Mouse (Mus musculus) left cerebral cortex, adult 9 months (tissue): ENCODE data around the gene Metap1.

ENCODE experiments used
- DNase-seq, 2 experiments: peaks; one replicate each; pipeline ENCODE4 v3.0.0; 2022; ENCODE audit warnings: low spot score in 2 of 2

Metap1 gene

DNA sequence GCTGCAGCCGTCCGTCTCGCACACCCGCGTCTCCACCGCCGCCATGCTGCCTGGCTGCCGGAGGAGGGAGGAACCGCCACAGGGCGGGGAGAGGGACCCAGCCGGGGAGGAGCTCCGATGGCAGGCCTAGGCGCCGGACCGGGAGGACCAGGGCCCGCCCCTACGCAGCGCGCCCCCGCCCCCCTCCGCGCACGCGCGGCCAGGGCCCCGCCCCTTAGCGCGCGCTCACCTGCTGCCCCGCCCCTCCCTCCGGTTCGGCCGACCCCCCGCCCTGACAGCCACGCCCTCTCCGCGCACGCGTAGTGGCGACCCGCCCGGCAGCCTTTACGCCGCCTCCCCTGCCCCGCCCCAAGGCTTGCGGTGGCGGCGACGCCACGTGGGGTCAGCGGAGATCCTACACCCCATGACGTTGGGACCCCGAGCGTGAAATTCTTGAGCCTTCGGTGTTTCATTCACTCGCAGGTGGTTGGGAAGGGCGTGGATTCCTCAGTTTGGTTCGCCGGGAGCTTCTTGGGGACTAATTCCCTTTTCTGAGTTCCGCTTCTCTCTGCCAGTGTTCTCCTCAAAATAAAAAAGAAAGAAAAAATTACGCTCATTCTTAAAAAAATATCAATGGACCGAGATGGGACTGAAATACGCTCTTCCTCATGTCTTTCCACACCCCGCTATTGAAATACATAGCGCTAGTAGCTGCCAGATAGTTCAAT is at the start of gene Metap1:
Metap1 (minus strand) TSS at position 189 of the 707 bp plus-strand sequence.
- peak; percentile 80 to 92 for DNase-seq

DNA sequence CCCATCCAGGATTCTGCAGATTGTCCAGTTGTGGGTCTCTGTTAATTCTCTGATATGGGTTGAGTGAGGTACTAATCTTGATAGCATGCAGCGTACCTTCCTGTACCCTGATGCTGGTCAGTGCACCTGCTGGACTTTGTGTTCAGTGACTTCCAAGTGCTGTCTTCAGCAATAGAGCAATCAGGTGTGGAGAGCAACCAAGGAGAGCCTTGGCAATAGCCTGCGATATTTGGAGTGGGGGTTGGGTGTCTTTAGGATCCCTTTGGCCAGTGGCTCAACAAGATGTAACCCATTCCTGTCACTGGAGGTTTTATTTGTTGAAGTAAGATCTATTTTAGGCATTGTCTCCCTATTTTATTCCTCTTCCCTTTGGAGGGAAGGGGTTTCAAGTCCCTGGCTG is 46.7 kb upstream of the Metap1 start:
- no peak for DNase-seq

DNA sequence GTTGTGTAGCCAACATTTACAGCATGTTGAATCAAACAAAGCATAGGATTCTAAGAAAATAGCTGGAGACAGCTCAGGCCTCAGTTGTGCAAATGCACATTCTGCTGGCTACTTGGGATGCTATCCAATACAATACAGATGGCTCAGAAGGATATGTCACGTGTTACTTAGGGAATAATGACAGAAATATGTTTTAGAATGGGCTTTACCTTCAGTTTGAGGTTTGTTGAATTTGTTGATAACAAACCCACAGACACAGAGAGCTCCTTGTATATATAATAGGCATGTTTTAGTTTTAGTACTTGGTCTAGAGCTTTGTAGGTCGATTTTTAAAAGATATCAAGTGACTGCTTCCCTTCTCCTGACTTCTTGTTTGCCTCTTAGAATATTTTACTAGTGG is 43.4 kb upstream of the Metap1 start:
- DNase-seq = no peak

DNA sequence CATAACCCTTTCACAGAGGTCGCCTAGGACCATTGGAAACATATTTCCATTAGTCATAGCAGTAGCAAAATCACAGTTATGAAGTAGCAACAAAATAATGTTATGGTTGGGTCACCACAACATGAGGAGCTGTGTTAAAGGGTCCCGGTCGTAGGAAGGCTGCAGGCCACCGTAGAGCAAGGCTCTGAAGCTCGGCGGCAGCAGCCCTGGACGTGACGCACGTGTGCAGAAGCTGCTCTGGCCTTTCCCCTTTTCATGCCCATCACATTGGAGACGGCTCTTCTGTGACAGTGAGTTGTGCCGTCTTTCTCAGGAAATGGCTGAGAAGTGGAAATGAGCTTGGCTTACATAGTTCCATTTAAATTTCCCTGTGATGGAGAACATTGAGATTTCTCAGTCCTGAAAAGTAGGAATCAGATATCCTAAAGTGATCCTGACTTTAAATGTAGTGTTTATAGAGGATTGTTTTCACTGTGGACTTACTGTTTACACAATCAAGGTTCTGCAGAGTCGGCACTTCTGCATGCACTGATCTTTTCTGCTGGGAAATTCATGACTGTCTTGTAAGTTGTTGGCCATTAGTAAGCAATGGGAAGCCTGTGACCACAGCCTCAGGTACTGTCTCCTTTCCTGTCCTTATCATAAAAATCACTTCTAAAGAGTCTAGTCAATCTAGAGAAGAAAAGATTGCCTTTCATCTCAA is 42.3 kb upstream of the Metap1 start:
- DNase-seq = no peak

DNA sequence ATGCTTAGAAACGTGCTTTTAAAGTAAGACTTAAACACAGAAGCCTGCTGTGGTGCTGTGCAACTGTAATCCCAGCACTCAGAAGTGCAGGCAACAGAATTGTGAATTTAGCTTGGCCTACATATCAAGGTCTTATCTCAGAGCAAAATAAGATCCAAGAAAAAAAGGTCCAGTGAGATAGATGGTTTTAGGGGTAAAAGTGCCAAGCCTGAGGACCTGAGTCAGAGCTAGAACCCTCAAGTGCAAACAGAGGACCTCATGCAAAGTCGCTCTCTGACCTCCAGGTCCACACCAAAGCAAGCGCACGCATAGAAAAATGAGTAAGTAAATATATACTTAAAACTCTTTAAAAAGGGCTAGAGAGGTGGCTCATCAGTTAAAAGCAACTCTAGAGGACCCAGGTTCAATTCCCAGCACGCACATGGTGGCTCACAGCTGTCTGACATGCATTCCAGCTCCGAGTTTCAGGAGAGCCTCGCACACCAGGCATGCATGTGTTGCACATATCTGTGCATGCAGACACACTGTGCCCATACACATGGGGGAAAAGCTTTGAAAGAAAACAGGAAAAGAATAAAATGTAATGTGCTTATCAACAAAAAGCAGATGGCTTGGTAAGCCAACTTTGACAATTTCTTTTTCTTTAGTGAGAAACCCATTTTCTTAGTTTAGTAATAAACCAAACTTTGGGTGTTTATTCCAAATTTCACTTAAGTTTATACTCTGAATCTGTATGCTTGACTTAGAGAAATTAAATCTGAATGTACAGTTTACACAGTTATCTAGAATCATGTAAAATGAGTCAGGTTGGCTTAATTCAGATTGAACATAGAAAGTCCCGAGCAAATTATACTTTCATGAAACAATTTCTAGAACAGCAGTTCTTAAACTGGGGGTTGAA is 41.5 kb upstream of the Metap1 start:
- no peak for DNase-seq

DNA sequence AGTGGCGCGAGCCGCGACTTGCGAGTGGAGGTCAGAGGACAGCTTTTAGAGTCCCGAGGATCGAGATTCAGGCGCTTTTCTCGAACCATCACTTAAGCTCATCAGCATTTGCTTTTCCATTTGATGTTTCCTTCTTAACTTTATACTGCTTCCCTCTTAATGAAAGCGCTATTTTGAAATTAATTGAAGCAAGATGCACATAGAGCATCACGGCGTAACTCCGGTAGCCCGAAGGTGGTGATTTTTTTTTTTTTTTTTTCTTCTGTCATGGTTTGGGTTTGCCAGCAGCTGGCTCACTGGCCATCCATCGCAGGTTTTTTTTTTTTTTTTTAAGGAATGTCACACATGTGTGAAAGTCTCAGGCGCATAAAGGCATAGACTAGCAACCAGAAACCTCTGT is 39.0 kb upstream of the Metap1 start:
- DNase-seq = no peak

DNA sequence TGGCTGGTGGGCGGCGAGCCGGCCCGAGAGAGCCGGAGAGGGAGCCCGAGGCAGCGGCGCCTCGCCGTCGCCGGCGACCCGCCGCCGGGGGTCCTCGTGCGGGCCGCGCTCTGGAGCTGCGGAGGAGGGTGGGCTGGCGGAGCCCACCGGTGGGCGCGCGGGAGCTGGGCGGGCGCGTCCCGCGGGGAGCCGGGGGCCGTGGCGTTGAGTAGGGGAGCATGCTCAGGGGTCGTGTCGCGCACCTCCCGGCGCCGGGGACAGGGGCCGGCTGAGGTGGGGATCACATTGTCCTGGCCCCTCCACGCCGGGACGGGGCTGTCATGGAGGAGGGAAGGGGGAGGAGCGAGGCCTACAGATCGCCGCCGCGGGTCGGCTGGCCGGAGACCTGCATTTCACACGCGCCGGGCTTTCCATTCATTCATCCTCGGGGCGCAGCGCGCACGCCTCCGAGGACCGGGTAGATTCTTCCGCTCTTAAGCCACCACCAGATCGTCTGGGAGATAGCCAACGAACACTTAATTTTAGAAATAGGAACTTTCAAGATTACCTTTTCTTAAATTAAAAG is 38.4 kb upstream of the Metap1 start:
- DNase-seq = peak in 1 of 2 experiments; percentile 34

DNA sequence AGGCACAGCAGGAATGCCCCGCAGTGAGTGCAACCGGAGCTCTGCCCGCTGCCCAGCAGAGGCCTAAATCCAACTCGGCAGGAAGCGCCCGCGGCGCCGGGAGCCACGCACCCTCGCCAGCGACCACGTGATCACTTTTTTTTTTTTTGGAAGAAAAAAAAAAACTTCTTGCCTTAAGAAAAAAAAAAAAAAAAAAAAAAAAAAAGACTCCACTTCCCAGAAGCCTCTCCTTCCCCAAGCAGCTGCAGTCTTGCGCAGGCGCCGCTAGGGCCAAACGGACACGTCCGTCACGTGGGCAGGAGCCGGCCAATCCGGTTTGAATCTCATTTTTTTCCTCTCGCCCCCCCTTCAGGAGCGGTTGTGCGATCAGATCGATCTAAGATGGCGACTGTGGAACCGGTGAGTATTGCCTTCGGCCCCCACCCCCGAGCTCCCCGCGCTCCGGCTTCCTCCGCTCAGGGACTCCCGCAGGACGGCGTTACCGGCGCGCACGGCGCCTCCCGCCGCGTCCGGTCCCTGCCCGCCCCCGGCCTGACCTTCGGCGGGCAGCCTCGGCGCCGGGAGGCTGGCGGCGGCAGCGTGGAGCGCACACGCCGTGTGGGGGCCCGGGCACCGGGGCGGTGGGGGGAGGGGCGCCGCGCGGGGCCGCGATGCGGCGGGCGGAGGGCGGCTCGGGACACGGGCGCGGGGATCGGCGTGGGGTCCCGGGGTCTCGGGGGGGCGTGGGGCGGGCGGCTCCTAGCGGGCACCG is 37.8 kb upstream of the Metap1 start:
- peak; percentile 96 to 98 for DNase-seq

DNA sequence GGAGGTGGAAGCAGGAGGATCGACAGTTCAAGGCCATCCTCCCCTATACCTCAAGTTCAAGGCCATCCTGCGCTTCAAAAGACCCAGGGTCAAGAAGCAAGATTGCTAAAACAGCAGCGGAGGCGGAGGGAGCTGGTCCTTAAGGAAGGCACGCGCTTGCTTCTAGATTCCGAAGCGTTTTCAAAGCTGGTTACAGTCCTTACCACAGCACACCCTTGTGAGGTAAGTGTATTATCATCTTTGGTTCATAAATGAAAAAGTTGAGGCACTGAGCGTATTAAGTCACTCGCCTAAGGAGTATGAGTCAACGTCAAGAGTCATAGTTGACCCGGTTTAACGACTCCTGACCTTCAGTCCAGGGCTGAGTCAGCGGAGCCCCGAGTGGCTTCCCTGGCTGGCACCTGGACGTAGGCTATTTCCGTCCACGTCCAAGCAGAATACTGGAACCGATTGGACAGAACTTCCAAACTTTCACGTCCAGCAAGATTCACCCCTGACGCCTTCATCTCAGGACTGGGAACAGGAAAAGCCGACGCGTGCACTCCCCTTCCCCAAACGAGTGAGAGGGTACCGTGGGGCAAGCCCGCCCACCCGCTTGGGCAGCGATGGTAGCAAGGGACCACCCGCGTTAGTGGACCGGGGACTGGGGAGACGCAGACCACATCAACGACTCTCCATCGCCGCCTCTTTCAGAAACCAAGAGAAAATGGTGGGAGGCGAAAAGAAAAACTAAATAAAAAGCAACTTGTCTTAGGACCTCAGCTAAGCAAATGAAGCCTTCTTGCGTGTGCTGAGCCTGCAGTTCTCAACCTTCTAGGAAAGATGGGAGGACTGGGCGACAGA is 37.0 kb upstream of the Metap1 start, which contains the start of gene Eif4e:
Eif4e (plus strand) TSS at position 107 of the 843 bp plus-strand sequence.
- peak; percentile 25 to 48 for DNase-seq

DNA sequence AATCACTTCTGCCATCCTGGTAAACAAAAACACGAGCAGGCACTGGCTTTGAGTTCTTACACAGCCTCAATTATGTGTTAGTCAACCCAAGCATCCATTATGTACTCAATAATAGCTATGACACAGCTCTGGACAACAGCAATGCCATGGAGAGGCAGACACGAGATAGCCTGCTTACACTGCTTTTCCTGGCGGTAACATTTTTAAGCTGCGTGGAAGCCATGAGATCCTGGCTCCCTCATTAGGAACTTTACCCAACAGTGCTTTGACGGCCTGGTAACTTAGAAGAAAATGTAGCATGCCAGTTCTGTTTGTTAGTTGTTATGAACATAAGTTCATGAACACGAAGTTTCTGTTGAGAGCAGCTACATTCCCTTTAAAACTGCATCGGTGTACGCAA is 36.2 kb upstream of the Metap1 start:
- DNase-seq = no peak

DNA sequence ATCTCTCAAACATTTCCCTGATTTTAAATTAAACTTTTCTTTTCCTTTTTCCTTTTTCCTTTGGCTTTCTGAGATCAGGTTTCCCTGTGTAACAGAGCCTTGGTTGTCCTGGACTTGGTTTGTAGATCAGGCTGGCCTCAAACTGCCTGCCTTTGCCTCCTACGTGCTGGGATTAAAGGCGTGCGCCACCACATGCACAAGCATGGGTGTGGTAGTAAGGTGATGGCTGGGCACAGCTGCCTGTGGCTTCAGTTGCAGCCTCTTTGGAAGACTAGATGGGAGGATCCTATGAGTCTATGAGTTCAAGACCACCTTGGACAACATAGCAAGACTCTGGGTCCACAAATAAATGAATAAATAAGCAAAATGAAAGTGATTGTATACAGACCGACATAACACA is 34.6 kb upstream of the Metap1 start:
- no peak for DNase-seq

DNA sequence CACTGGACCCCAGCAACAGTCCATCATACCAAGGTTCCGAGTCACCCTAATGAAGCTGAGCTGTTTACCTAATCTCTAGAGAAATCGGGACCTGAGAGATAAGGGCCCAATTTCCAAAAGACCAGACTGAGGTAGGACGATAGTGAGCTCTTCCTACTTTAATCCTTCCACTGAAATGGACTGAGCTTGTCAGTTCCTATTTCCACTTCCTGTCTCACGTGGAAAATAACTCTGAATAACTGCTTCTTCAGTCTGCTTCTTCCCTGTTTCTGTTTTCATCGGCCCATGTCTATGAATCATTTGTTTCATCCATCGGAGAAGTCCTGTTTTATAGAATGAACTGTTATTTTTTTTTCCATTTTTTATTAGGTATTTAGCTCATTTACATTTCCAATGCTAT is 29.9 kb upstream of the Metap1 start:
- no peak for DNase-seq

DNA sequence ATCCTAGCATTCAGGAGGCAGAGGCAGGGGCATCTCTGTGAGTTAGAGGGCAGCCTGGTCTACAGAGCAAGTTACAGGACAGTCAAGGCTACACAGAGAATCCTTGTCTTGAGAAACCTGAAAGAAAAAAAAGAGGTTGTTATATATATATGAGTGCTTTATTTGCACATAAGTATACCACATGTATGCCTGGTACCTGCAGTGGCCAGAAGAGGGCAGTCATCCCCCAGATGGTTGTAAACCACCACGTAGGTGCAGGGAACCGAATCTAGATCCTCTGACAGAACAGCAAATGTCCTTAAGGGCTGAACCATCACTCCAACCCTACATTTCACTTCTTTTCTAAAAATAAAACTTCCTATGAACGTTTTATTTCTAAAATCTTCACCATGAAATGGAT is 28.6 kb upstream of the Metap1 start:
- DNase-seq = no peak

DNA sequence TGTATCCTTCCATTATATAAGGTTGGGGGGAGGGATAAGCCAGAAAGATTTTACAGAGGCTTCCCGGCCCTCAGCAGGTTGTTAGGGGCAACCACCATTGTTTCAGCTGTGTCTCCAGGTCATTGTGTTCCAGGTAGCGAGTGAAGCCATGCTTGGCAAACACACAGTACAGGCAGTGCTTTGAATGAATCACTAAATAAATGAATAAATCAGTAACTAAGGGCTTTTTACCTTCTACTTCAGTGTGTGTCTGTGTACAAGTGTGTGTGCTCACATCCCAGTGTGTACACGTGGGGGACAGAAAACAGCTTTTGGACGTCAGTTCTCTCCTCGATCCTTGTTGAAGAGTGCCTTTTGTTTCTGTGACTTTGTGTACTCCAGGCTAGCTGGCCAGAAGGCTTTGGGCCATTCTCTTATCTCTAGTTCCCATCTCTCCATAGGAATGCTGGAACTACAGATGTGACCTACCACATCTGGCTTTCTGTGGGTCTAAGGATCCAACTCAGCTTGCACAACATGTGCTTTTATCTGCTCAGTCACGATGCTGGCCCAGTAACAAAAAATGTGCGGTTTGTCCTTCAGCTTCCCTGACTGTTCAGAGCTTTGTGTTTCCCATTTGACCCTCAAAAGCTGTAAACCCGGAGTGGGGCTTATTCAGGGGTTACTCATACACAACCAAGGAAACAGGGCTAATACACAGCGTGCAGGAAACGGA is 26.5 kb upstream of the Metap1 start:
- DNase-seq = no peak

DNA sequence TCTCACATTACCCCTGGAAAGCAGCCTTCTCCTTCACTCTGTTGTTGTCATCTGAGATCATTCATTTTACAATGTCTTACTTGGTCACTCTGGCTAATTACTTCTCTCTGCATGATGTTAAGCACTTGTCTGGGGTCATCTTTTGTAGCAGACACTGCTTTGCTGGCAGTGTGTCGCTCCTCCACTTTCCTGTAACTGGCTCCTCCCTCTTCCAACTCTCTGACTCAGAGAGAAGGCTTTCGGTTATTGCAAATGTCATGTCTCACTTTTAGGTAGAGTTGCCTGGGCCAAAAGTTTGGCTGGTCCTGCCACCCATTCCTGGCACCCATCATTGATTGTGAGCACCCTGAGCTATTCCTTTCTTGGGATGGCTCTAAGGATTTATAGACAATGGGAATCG is 25.4 kb upstream of the Metap1 start:
- DNase-seq = no peak

DNA sequence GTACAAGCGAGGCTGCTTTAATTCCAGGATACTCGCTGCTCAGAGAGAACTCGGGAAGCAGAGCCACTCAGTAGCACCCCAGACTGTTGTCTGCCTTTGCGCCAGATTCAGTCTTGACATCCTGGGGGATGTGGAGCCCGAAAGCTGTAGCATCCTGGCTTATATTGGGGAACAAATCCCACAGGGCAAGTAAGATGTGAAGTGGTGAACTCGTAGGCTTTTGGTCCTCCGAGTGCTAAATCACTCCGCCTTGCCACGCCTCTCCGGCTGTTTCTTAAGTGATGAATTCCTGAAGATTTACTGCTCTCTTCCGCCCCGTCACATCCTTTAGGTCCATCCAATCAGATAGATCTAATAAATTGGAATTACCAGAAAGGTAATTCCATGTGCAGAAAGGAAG is 23.9 kb upstream of the Metap1 start:
- DNase-seq = no peak

DNA sequence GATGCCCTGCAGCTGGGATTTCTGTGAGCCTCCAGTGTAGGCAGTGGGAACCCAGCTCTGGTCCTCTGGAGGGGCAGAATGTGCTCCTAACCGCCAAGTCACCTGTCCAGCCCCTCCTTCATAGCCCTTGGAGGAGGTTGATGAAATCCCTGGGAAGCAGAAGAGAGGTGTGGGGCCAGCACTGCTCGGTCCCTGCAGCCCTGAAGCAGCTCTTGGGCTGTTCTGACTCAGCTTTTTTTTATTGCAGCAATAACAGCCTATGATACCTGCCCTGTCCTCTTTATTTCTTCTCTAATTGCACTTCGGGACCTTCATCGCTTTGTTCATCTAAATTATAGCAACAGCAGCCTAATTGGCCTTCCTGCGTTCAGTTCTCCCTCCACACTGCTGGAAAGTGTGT is 21.2 kb upstream of the Metap1 start:
- DNase-seq = no peak

DNA sequence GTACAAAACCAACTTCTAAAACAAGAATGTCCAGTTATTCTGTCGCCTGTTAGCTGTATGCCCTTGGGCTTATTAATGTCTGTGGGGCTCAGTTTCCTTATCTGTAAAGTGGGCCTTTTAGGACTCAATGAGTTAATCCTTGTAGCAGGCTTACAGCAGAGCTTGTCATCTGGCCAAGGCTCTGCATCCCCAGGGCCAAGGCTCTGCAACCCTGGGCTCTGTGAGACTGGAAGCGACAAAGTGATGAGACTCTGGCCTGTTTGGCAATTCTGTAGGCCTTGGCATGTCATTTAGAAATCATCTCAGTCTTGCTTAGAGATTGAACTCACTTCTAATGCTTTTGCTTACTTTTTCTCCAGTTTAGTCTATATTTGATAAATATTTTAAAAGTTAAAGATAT is 20.3 kb upstream of the Metap1 start:
- DNase-seq = no peak

DNA sequence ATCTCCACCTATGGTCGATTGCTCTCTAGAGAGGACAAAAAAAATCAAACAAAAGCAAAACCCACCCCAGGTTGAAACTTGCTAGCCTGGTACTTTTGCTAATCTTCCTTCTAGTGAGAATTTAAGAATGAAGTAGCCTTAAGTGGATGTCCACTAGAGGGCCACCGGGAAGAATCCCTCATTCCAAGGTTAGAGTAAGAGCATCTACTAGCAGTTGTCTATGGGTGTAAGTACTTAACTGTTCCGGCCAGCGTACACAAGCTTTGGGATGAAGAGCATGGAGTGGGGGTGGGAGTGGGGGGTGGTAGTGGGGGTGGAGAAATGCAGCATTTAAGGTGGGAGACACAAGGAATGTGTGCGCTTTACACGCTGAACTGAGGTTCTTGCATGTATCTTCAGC is 17.4 kb upstream of the Metap1 start:
- peak in 1 of 2 experiments; percentile 51 for DNase-seq

DNA sequence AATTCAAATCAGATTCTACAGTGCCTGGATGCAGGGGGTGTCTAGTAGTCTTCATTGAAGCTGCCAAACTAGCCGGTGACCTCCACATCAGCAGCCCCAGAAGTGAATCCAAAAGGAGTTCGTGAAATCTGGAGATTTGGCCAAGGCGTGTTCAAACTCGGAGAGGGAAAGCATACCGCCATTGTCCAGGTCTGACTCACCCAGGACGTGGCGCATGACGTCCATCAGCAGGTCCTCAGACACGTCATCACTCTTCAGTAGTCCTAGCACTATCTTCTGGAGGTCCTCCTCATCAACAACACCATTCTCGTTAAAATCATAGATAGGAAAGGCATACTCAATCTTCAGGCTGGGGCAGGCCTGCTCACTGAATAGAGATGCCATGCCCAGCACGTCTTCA is 14.4 kb upstream of the Metap1 start:
- no peak for DNase-seq
